Mouse (Mus musculus): ENCODE measurements around the gene Agps. TPM values are rescaled to one million over a fixed set of nuclear protein-coding genes. Genes with fewer than 3 reads are reported as not detected.

The Agps gene
- polyA plus RNA-seq (2016; fragmentation: Nextera tagmentation; extraction: Ambion mirVana) = 26.7 and 29.7 TPM in 2 replicates

GRCm38 (mm10) chr2:75831881-75832633 lies at the start of gene Agps:
Gene Agps, plus strand, starts transcription at chr2:75832177.
- Histone ChIP-seq H3K4me2 (peak within 1 kb of the TSS; percentile 81), H3K4me3 (peak within 1 kb of the TSS; percentile 94), H3K36me3 (peaks cover 5% of the 10 kb centered on the region; the same call in 1 of the 2 replicates), H3K4me1 (peaks cover 44% of the 10 kb centered on the region), H3K27me3 (replicated peaks) (no peaks in the 10 kb centered on the region), H3K9me3 (replicated peaks) (no peaks in the 10 kb centered on the region), H3K27ac (peak within 1 kb of the TSS; percentile 88), H3K9ac (peak within 1 kb of the TSS; percentile 90)
- ATAC-seq = peak; percentile 95
- under 1% methylated on average over 55 of the region's 86 CpGs for WGBS (ENCODE audit: insufficient replicate concordance)

- no peaks in the 10 kb centered on the region for H3K27me3 ChIP-seq (replicated peaks)
- no peak overlapping the region for H3K27ac ChIP-seq
- H3K4me1 ChIP-seq = peaks cover under 1% of the 10 kb centered on the region; the same call in 1 of the 2 replicates
- H3K9ac ChIP-seq = no peak overlapping the region
- H3K9me3 ChIP-seq (replicated peaks) = no peaks in the 10 kb centered on the region
- H3K36me3 ChIP-seq = no peaks in the 10 kb centered on the region
- no peak for ATAC-seq
- 14% methylated on average over 6 of the region's 6 CpGs for WGBS (ENCODE audit: insufficient replicate concordance)
- no peak overlapping the region for H3K4me2 ChIP-seq
- H3K4me3 ChIP-seq = no peak overlapping the region
Observed at GRCm38 (mm10) chr2:75786075-75786474, 45.9 kb upstream of the Agps start.

GRCm38 (mm10) chr2:75788511-75788910 lies 43.5 kb upstream of the Agps start:
- Histone ChIP-seq H3K36me3 (no peaks in the 10 kb centered on the region), H3K27ac (no peak overlapping the region), H3K4me1 (peaks cover 4% of the 10 kb centered on the region), H3K9ac (no peak overlapping the region), H3K4me3 (no peak overlapping the region), H3K4me2 (no peak overlapping the region), H3K9me3 (replicated peaks) (no peaks in the 10 kb centered on the region), H3K27me3 (replicated peaks) (no peaks in the 10 kb centered on the region)
- 28% methylated on average over 3 of the region's 3 CpGs for WGBS (ENCODE audit: insufficient replicate concordance)
- ATAC-seq = no peak

- Histone ChIP-seq H3K27ac (no peak overlapping the region), H3K36me3 (no peaks in the 10 kb centered on the region), H3K9me3 (replicated peaks) (no peaks in the 10 kb centered on the region), H3K27me3 (replicated peaks) (no peaks in the 10 kb centered on the region), H3K4me1 (peaks cover 4% of the 10 kb centered on the region), H3K4me3 (no peak overlapping the region), H3K9ac (no peak overlapping the region), H3K4me2 (no peak overlapping the region)
- WGBS (ENCODE audit: insufficient replicate concordance) = 31% methylated on average over 14 of the region's 14 CpGs
- no peak for ATAC-seq
Observed at GRCm38 (mm10) chr2:75789959-75790523, 41.9 kb upstream of the Agps start.

- no peaks in the 10 kb centered on the region for H3K36me3 ChIP-seq
- H3K9me3 ChIP-seq (replicated peaks) = no peaks in the 10 kb centered on the region
- no peak overlapping the region; the same call in 1 of the 2 replicates for H3K27ac ChIP-seq
- ATAC-seq = no peak
- H3K9ac ChIP-seq = no peak overlapping the region
- peaks cover 4% of the 10 kb centered on the region for H3K4me1 ChIP-seq
- H3K27me3 ChIP-seq (replicated peaks) = no peaks in the 10 kb centered on the region
- 30% methylated on average over 18 of the region's 18 CpGs for WGBS (ENCODE audit: insufficient replicate concordance)
- H3K4me2 ChIP-seq = peak overlapping the region; percentile 62
- peak overlapping the region; percentile 26 for H3K4me3 ChIP-seq
Observed at GRCm38 (mm10) chr2:75791561-75792308, 40.2 kb upstream of the Agps start.

GRCm38 (mm10) chr2:75792377-75793203 lies 39.4 kb upstream of the Agps start:
- H3K4me2 ChIP-seq = peak overlapping the region; percentile 62
- no peaks in the 10 kb centered on the region for H3K9me3 ChIP-seq (replicated peaks)
- no peaks in the 10 kb centered on the region for H3K36me3 ChIP-seq
- no peaks in the 10 kb centered on the region for H3K27me3 ChIP-seq (replicated peaks)
- 20% methylated on average over 12 of the region's 12 CpGs for WGBS (ENCODE audit: insufficient replicate concordance)
- H3K9ac ChIP-seq = no peak overlapping the region
- no peak overlapping the region for H3K27ac ChIP-seq
- peaks cover 4% of the 10 kb centered on the region for H3K4me1 ChIP-seq
- peak overlapping the region; percentile 26; the same call in 1 of the 2 replicates for H3K4me3 ChIP-seq
- ATAC-seq = peak; percentile 75

GRCm38 (mm10) chr2:75796181-75796580 lies 35.8 kb upstream of the Agps start:
- Histone ChIP-seq H3K4me1 (peaks cover 4% of the 10 kb centered on the region), H3K9ac (no peak overlapping the region), H3K27me3 (replicated peaks) (no peaks in the 10 kb centered on the region), H3K36me3 (no peaks in the 10 kb centered on the region), H3K4me2 (no peak overlapping the region), H3K27ac (no peak overlapping the region), H3K9me3 (replicated peaks) (no peaks in the 10 kb centered on the region), H3K4me3 (no peak overlapping the region)
- WGBS (ENCODE audit: insufficient replicate concordance) = 54% methylated on average over 2 of the region's 2 CpGs
- ATAC-seq = no peak

GRCm38 (mm10) chr2:75798434-75798970 lies 33.5 kb upstream of the Agps start:
- ATAC-seq = no peak
- WGBS (ENCODE audit: insufficient replicate concordance) = 68% methylated on average over 4 of the region's 4 CpGs

GRCm38 (mm10) chr2:75805767-75806166 lies 26.2 kb upstream of the Agps start:
- H3K9me3 ChIP-seq (replicated peaks) = no peaks in the 10 kb centered on the region
- H3K27ac ChIP-seq = no peak overlapping the region
- H3K4me1 ChIP-seq = no peaks in the 10 kb centered on the region
- no peaks in the 10 kb centered on the region; the same call in 1 of the 2 replicates for H3K27me3 ChIP-seq (replicated peaks)
- no peak overlapping the region for H3K9ac ChIP-seq
- ATAC-seq = no peak
- WGBS (ENCODE audit: insufficient replicate concordance) = 65% methylated on average over 6 of the region's 6 CpGs
- no peak overlapping the region for H3K4me3 ChIP-seq
- H3K4me2 ChIP-seq = no peak overlapping the region
- H3K36me3 ChIP-seq = no peaks in the 10 kb centered on the region

More at GRCm38 (mm10) chr2:75798434-75798970, 33.5 kb upstream of the Agps start:
- no peaks in the 10 kb centered on the region for H3K9me3 ChIP-seq (replicated peaks)
- no peak overlapping the region for H3K4me2 ChIP-seq
- no peaks in the 10 kb centered on the region for H3K36me3 ChIP-seq
- no peak overlapping the region for H3K4me3 ChIP-seq
- no peak overlapping the region for H3K27ac ChIP-seq
- no peak overlapping the region for H3K9ac ChIP-seq
- no peaks in the 10 kb centered on the region for H3K27me3 ChIP-seq (replicated peaks)
- H3K4me1 ChIP-seq = no peaks in the 10 kb centered on the region

GRCm38 (mm10) chr2:75806891-75807290 lies 25.1 kb upstream of the Agps start:
- no peaks in the 10 kb centered on the region for H3K4me1 ChIP-seq
- H3K9ac ChIP-seq = no peak overlapping the region
- no peaks in the 10 kb centered on the region for H3K36me3 ChIP-seq
- no peaks in the 10 kb centered on the region for H3K9me3 ChIP-seq (replicated peaks)
- no peak overlapping the region for H3K4me2 ChIP-seq
- no peaks in the 10 kb centered on the region; the same call in 1 of the 2 replicates for H3K27me3 ChIP-seq (replicated peaks)
- no peak overlapping the region for H3K4me3 ChIP-seq
- H3K27ac ChIP-seq = no peak overlapping the region
- WGBS (ENCODE audit: insufficient replicate concordance) = 77% methylated on average over 3 of the region's 3 CpGs
- ATAC-seq = no peak

- no peaks in the 10 kb centered on the region for H3K9me3 ChIP-seq (replicated peaks)
- 83% methylated on average over 5 of the region's 5 CpGs for WGBS (ENCODE audit: insufficient replicate concordance)
Observed at GRCm38 (mm10) chr2:75807460-75807859, 24.5 kb upstream of the Agps start.

More at GRCm38 (mm10) chr2:75807460-75807859, 24.5 kb upstream of the Agps start:
- no peak overlapping the region for H3K27ac ChIP-seq
- no peaks in the 10 kb centered on the region for H3K36me3 ChIP-seq
- no peaks in the 10 kb centered on the region for H3K4me1 ChIP-seq
- H3K9ac ChIP-seq = no peak overlapping the region
- ATAC-seq = no peak
- H3K27me3 ChIP-seq (replicated peaks) = no peaks in the 10 kb centered on the region; the same call in 1 of the 2 replicates
- no peak overlapping the region for H3K4me2 ChIP-seq
- no peak overlapping the region for H3K4me3 ChIP-seq
